Mouse (Mus musculus): ENCODE data around the gene Psg18. TPM values are rescaled to one million over a fixed set of nuclear protein-coding genes. Genes with fewer than 3 reads are reported as not detected.

Gene Psg18
- not detected for total RNA-seq (2023)

GRCm38 (mm10) chr7:18354909-18355308, at the start of gene Psg18:
Psg18 (minus strand) TSS chr7:18355009.

Other genes with a start within 250 kb of the Psg18 start
- gene Igfl3, start 178.5 kb downstream of the Psg18 start, total RNA-seq (2023): not detected
- not detected for gene Mill1, start 109.7 kb downstream of the Psg18 start, total RNA-seq (2023)
- not detected for gene Psg28, start 77.0 kb upstream of the Psg18 start, total RNA-seq (2023)
- not detected for gene Psg26, start 129.2 kb upstream of the Psg18 start, total RNA-seq (2023)
- gene Psg25, start 177.3 kb upstream of the Psg18 start, total RNA-seq (2023): not detected
- gene Psg27, start 212.3 kb upstream of the Psg18 start, total RNA-seq (2023): not detected